Mouse (Mus musculus) adrenal gland, postnatal 4 days (tissue): ENCODE data around the gene Rp9. TPM values are rescaled to one million over a fixed set of nuclear protein-coding genes. Genes with fewer than 3 reads are reported as not detected.

ENCODE experiments used
- DNase-seq, 2 experiments: peaks; one replicate each; pipeline ENCODE4 v3.0.0; 2021 to 2022; ENCODE audit warnings: low spot score in 2 of 2, mixed read lengths in 2 of 2
- total RNA-seq, 2 experiments: library from RNA; stranded (reverse); gene quantifications; 2 replicates each; pipeline ENCODE4 v1.2.3; 2021

The Rp9 gene
- total RNA-seq, 2 experiments from 2014 or later = 48.1 to 52.9 TPM

GRCm38 (mm10) chr9:22376086-22376485, 93.5 kb downstream of the Rp9 start:
- DNase-seq = no peak

GRCm38 (mm10) chr9:22372760-22373159, 96.8 kb downstream of the Rp9 start:
- no peak for DNase-seq

- no peak for DNase-seq
Measured at GRCm38 (mm10) chr9:22368030-22368429, 101.5 kb downstream of the Rp9 start.

GRCm38 (mm10) chr9:22366621-22367020, 102.9 kb downstream of the Rp9 start:
- no peak for DNase-seq

GRCm38 (mm10) chr9:22366221-22366620, 103.3 kb downstream of the Rp9 start:
- DNase-seq = no peak

Other genes with a start within 250 kb of the Rp9 start
- gene Zfp809, start 244.0 kb downstream of the Rp9 start, total RNA-seq = 10 to 100 TPM; 36.9 to 39.5 TPM
- gene Zfp599, start 209.8 kb downstream of the Rp9 start, total RNA-seq = 1 to 10 TPM; 2.2 to 3.2 TPM
- gene Zfp810, start 162.1 kb downstream of the Rp9 start, total RNA-seq = 10 to 100 TPM; 21.0 to 22.5 TPM
- 10 to 100 TPM; 27.0 to 28.1 TPM for gene Anln, start 80.6 kb downstream of the Rp9 start, total RNA-seq
- 1 to 10 TPM; 5.2 to 7.6 TPM for gene 9530077C05Rik, start 58.2 kb downstream of the Rp9 start, total RNA-seq
- gene Gm17545, start 15.5 kb downstream of the Rp9 start, total RNA-seq = not detected
- gene Bbs9, start 6.0 kb upstream of the Rp9 start, total RNA-seq = 10 to 100 TPM; 21.0 to 21.1 TPM